Mouse (Mus musculus) small intestine, adult 2 months (tissue): ENCODE results near the gene Rtn4ip1.

ENCODE experiments used
- CTCF ChIP-seq: fragments of 200-500 bp; IDR thresholded peaks from 2 replicates; pipeline ENCODE4 v1.5.1; 2012; ENCODE audit warnings: low read depth, mild to moderate bottlenecking, control low read depth, inconsistent platforms, low read length, moderate library complexity, mixed read lengths; ENCODE audit not compliant: insufficient replicate concordance, insufficient read length; ENCODE audit errors: extremely low read depth
- POLR2A ChIP-seq: fragments of 200-500 bp; IDR thresholded peaks from 2 replicates; pipeline ENCODE4 v1.6.1; 2012; ENCODE audit warnings: low read depth, mild to moderate bottlenecking, control low read depth, inconsistent platforms, low read length, moderate library complexity

DNA sequence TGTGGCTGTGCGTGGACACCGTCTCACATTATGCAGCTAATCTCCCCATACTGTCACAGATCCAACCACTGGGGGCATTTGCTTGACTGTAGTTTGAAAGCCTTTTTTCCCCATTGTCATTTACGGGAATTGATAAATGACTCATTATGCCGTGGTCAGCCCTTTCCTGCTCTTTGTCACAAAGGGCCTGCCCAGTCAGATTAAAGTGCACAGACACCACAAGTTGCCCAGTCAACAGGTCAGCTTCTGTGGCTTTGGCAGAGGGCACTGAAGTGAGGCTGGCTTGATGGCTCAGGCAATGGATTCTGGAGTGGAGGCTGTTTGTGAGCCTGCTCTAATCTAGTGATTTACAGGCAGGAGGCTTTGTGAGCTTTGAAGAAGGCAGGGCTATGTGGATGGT is 42.1 kb downstream of the Rtn4ip1 start:
- TF ChIP-seq CTCF (no peak), POLR2A (no peak)
